Mouse (Mus musculus) kidney, postnatal 14 days (tissue): Measurements from ENCODE around the gene Gm28048.

Experiments used
- DNase-seq: peaks from one replicate; pipeline ENCODE4 v3.0.0; 2022; ENCODE audit warnings: mixed read lengths

Gene Gm28048

DNA sequence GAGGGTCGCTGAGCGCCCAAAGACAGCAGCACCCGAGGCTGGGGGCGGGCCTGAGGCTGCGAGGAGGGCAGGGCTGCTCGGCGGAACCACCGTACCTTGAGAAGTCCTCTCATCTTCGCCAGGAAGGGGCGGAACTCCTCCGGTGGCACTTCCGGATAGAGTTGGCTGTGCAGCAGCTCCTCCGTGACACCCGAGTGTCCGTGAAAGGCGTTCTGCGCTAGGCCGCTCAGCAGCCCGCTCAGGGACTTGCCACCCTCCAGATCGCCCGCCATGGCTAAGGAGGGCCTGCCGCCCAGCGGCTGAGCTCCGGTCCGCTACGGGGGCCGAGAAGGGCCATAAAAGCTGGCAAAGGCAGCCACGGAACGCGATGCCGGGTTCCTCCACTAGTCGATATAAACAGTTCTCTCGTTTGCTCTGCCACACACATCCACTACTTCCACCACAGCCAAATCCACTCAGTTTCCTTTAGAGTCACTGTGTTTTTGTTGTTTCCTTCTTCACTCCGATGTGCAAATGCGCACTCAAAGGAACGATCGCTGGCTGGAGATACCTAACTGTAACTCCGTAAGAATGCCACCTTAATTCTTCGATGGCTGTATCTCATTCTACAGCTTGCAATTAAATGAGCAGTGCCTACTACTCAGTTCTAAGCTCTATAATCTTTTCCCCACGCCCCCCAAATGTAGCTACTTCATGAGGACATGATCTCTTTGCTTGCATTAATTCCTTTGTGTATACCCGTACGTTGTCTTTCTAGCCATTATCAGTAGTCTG lies at the start of gene Gm28048, which contains the start of gene Commd1:
Gene Gm28048, minus strand, starts transcription at position 107 of the 774 bp plus-strand sequence.
Gene Commd1, minus strand, starts transcription at position 399 of the 774 bp plus-strand sequence.
- peak; percentile 97 for DNase-seq

- DNase-seq = no peak
These were observed 47.5 kb upstream of the Gm28048 start for GRCm38 (mm10) chr11:23029399-23029798.

DNA sequence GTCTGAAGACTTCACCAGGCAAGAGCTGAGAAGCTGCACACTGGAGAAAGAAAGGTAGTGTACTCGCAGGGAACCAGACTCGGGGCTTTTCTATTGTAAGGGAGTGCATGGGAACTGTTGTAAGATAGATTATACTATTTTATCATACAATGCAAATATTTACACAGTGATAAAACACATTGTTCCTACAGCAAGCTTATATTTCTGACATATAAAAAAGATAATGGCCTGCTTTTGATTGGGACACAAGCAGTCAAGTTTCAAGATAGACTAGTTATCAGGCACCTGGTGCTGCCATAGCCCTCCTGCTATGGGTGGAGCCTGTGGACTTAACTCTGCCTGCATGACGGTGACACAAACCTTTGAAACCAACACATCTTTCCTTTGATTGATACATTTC lies 47.1 kb upstream of the Gm28048 start:
- no peak for DNase-seq

DNA sequence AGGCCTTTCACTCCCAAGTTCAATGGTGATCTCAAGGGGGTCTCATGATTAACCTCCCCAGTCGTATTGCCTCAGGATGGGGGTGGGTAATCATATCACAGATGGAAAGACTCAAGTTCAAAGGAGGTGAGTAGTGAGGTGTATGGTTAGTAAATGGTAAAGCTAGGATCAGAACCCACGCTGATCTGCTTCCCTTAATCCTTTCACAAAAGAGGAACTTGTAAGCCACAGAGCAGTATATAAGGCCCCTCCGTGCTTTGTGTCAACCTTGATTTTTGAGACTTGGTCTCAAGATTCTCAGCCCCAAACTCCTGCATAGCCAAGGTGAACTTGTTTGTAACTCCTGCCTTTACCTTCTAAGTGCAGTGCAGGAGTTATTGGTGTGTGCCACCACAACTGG lies 42.3 kb upstream of the Gm28048 start:
- DNase-seq = no peak

DNA sequence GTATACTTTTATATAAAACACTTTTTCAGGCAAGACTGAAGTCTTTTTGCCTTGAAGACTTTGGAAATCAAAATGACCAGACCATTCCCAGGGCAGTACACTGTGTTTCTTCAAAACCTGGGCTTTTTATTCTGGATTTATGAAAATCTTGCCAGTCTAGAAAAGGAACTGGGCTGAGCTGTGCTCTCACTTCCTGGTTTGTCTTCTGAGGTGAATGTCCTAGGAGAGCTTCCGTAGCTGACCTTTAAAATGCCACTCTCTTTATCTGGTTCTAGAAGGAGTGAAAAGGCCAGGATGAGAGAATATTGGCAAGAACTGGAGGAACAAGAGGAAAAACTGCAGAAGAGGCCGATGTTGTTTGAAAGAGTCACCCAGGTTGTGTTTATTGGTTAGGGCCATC lies 41.3 kb upstream of the Gm28048 start:
- no peak for DNase-seq

DNA sequence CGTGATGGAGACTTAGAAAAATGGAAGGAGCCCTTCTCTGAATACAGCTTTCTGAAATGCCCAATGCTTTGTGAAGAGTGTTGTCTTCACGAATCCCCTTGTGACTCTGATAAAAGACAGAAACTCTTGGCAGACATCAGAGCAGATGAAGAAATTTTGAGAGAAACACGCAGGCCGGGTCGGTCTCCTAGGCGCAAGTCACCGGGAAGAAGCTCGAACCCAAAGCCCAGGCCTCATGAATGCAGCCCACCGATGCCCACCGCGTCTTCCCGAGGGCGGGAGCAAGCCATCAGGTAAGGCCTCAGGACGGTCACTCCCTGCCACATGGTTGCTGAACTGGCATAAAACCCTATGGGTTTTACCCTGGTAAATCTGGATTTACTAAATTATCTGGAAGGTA lies 39.0 kb upstream of the Gm28048 start:
- DNase-seq = no peak

- DNase-seq = no peak
These were observed 38.4 kb upstream of the Gm28048 start for GRCm38 (mm10) chr11:23020116-23020770.

DNA sequence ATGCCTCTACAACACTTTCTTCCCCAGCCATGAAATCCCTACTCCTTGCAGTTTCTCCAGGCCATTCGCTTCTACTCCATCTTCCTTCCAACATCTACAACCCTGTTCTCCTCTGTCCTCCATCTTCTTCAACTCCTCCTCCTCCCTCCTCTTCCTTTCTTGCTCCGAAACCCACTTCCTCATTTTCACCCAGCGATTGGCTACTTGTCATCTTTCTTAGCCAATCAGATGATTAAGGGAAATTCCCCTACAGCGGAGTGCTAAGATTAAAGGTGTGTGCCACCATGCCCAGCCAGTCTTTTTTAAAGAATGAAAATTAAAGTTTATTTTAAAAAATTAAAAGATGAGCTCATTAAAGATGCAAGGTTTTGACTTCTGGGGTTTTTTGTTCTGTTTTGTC lies 36.1 kb upstream of the Gm28048 start:
- no peak for DNase-seq

DNA sequence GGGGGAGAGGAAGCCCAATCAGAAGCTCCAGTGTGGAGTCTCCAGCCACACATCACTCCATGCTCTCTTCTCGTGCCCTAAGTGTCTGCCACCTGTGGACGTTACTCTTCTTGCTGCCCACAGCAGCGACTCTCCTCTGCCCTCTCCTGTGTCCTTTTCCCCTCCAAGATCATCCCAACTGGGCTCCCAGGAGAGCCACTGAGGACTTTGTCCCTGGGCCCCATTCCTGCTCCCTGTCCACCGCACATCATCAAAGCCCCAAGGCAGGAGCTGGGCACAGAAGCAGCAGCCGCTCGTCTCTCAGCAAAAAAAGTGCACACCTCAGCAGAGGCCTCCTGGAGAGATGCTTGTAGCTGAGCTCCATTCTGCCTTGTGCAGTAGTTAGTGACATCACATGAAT lies 33.1 kb upstream of the Gm28048 start:
- DNase-seq = no peak

DNA sequence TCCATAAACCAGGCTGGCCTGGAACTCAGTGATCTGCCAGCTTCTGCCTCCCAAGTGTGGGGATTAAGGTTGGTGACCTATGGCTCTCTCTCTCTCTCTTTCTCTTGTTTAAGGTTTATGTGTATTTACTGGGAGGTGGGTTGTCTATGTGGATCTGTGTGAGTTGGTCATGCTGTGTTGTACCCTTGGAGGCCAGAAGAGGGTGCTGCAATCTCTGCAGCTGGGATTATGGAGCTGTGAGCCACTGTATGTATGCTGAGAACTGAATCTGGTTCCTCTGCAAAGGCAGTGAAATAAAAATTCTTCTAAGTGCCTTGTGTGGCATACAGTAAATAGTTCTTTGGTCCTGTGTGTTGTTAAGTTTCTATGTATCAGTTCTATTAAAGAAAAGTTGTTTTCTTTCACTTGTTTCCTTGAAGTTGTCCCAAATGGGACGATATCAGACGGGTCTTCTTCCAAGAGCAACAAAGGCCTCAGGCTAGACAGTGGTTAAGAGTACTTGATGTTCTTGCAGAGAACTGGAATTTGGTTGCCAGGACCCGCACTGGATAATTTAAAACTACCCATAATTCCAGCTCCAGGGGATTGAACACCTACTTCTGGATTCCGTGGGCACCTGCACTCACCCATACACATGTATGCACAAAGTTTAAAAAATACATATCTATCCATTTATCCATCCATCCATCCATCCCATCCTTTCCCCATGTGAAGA lies 31.8 kb upstream of the Gm28048 start:
- DNase-seq = no peak

GRCm38 (mm10) chr11:23013096-23013495 lies 31.2 kb upstream of the Gm28048 start:
- no peak for DNase-seq

DNA sequence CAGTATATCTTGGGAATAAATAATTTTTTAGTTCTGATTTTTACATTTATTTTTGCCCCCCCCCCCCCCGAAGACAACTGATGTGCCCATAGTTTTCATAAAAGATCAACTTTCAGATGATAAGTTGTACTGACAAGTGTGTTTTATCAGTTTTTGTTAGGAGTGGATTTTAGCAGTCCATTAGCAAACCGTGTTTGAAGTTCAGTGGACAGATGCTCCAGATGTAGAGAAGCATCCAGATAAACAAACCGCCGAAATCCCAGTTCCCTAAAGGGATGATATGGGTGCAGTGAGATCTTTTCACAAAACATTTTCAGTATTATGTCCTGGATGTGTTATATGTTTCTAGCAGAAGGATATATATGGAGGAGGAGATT lies 26.9 kb upstream of the Gm28048 start:
- DNase-seq = no peak

DNA sequence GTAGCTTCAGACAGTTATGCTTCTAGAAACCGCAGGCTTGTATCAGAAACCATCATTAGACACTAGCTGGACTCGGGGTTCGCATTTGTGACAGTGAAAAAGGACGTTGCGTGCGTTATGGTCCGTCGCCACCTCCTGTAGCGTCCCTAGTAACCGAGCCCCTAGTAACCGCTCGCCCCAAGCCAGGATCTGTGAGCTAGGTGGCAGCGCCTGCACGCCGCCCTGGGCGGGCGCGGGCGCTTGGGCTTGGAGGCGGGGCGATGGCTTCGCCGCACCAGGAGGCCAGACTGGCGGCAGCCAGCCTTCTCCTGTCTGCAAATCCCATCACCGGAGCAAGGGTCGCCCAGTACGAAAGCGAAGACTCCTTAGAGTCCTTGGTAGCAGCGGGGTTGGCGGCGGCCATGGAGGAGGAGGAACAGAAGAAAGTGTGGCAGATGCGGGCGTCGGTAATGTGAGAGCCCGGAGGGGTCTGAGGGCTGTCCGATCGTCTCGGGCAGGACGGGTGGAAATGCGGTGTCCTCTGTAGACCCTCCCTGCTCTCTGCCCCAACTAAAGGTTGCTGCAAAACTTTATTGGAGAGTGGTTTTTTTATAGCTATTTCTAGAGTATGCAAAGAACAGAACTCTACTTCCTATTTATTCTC lies 26.4 kb upstream of the Gm28048 start:
- peak; percentile 92 for DNase-seq

DNA sequence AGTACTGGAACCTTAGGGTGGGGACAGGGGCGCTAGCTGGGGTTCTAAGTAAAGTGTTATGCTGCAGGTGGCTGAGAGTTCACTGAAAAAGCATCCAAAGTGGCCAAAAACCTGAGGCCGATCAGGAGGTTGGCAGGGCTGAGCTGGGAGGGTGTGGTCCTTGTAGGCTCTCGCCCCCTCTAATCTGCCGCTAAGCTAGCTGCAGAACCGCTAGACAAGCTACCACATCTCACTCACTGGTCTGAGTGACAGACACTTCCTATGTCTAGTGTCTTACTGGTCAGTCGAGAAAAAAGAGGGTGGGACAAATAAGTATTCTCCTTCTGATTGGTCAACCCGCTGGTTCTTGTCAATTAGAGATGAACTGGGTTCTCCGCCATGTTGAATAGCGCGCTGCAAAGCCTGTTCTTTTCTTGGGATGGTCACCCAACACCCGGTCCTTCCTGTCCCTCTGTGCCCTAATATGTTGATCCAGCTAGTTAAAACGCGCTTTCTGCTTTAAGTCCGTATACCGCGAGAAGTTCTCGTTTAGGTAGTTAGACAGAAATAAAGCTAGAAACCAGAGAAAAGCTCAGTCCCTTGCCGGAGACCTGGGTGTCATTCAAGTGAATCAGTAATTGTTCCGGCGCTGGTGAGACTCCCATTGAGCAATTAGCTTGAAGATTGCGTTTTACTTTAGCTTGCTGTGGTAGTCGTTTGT lies 25.7 kb upstream of the Gm28048 start, which contains the start of gene Fam161a:
Gene Fam161a, plus strand, starts transcription at position 51 of the 700 bp plus-strand sequence.
- peak; percentile 90 for DNase-seq

GRCm38 (mm10) chr11:23007166-23007480 lies 25.2 kb upstream of the Gm28048 start:
- DNase-seq = no peak

DNA sequence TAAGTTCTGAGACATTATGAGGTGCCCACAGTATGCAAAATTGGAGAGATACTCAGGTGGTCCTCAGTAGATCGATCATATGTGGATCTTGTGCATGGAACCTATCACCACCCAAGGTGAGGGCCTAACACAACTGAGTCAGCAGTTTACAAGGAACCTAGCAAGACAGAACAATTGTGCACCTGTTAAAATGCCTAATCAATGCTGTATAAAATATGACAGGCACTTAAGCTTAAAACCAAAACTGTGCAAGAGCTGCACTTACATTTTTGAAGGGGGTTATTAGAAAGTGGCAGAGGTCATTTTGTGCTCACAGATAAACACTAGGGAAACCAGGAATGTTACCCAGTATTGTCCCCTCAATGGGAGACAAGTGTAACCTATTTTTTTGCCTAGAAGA lies 23.4 kb upstream of the Gm28048 start:
- no peak for DNase-seq

DNA sequence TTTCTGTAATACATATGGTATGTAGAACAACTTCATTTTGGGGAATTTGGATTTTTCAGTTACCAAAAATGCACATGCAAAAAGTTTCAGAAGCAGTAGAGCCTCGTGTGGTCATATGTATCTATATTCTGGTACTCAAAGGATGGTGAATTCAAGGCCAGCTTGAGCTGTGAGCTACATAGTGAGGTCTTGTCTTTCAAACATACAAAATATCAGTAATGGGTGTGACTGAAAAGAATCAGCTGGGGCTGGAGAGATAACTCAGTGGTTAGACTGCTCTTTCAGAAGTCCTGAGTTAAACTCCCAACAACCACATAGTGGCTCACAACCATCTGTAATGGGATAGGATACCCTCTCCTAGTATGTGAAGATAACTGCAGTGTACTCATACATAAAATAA lies 16.4 kb upstream of the Gm28048 start:
- DNase-seq = no peak

DNA sequence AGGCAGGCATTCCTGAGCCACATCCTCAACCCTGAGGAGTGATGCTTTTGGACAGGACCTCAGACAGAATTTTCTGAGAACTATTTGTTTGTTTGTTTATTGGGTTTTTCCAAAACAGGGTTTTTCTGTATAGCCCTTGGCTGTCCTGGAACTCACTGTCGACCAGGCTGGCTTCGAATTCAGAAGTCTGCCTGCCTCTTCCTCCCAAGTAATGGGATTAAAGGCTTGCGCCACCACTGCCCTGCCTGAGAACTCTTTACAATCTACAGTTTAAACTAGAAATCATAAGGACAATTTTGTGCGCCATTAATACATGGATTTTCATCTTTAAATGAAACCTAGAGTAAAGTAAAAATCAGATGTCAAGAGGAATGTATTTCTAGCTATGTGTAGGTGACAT lies 13.6 kb upstream of the Gm28048 start:
- no peak for DNase-seq

- DNase-seq = no peak
These were observed 12.4 kb upstream of the Gm28048 start for GRCm38 (mm10) chr11:22994271-22994670.

- DNase-seq = no peak
These were observed 9.4 kb upstream of the Gm28048 start for GRCm38 (mm10) chr11:22991218-22991835.

- peak; percentile 96 for DNase-seq
These were observed 8.7 kb upstream of the Gm28048 start, which contains the start of gene Cct4 for GRCm38 (mm10) chr11:22990393-22991126. Gene Cct4 (plus strand): TSS chr11:22990519.
